Mouse (Mus musculus): ENCODE results near the gene Mroh2a. TPM values are rescaled to one million over a fixed set of nuclear protein-coding genes. Genes with fewer than 3 reads are reported as not detected.

Mroh2a gene
- polyA plus RNA-seq (2017; shearing (Covaris generic)) = 0.66 TPM

GRCm38 (mm10) chr1:88226670-88227379 is at the start of gene Mroh2a:
Gene Mroh2a (plus strand): TSS chr1:88226986.

DNA sequence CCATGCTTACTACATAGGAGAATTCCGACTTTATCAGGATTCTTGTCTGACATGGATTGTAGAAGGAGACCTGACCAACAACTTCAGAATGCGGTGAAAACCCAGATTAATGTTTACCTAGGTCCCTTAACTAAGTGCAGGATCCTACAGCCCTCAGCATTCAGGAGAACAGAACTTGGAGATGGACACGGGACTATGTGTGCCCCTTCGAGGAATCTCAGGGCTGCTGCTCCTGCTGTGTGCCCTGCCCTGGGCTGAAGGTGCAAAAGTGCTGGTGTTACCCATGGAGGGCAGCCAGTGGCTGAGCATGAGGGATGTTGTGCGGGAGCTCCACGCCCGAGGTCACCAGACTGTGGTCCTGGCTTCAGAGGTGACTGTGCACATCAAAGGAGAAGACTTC is 26.3 kb upstream of the Mroh2a start, which contains the start of gene Ugt1a2:
Gene Ugt1a2, plus strand, starts transcription at position 146 of the 400 bp plus-strand sequence.

DNA sequence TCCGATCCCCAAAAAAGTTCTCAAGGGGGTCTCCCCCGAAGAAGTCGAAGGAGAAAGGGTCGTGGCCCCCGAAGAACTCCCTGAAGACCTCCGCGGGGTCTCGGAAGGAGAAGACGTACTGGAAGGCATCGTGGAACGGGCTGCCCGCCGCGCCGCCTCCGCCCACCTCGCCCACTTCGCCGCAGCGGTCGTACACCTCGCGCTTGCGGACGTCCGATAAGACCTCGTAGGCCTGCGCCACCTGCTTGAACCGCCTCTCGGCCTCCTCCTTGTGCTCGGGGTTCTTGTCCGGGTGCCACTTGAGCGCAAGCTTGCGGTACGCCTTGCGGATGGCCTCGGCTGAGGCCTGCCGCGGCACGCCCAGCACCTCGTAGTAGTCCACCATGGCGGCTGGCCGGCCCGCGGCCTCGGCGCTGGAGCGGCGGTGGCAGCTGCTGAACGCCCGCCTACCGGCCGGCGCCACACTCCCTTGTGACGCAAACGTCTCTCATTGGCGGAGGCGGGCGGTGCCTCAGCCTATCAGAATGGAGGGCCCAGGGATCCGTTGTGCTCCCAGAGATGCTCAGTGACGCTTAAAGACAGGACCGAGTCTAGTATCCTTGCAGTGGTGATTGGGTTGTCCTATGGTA is 21.4 kb upstream of the Mroh2a start, which contains the start of gene Dnajb3:
Gene Dnajb3, minus strand, starts transcription at position 489 of the 629 bp plus-strand sequence.

DNA sequence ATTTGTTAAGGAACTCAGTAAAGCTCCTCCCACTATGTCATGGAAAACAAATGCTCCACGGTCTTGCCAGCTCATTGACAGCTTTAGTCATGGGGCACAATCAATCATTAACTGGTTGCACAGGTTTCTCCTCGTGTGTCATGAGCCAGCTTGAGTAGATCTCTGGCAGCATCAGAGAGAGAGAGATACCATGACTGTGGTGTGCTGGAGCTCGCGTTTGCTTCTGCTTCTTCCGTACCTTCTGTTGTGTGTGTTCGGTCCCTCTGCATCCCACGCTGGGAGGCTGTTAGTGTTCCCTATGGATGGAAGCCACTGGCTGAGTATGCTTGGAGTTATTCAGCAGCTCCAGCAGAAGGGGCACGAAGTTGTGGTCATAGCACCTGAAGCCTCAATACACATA is 15.0 kb upstream of the Mroh2a start, which contains the start of gene Ugt1a1:
Gene Ugt1a1, plus strand, starts transcription at position 148 of the 400 bp plus-strand sequence.

GRCm38 (mm10) chr1:88277098-88277817 is 50.5 kb downstream of the Mroh2a start, which contains the start of the genes Hjurp and Trpm8:
Gene Hjurp (minus strand): TSS chr1:88277633.
Gene Trpm8 (plus strand): TSS chr1:88277661.

Other genes with a start within 250 kb of the Mroh2a start
- 15.1 TPM for gene Usp40, start 218.4 kb upstream of the Mroh2a start, polyA plus RNA-seq (2017; shearing (Covaris generic))
- not detected for gene Ugt1a10, start 171.6 kb upstream of the Mroh2a start, polyA plus RNA-seq (2017; shearing (Covaris generic))
- 0.22 TPM for gene Ugt1a9, start 156.2 kb upstream of the Mroh2a start, polyA plus RNA-seq (2017; shearing (Covaris generic))
- gene Ugt1a8, start 139.2 kb upstream of the Mroh2a start, polyA plus RNA-seq (2017; shearing (Covaris generic)) = not detected
- not detected for gene Ugt1a7c, start 131.9 kb upstream of the Mroh2a start, polyA plus RNA-seq (2017; shearing (Covaris generic))
- not detected for gene Ugt1a6b, start 123.7 kb upstream of the Mroh2a start, polyA plus RNA-seq (2017; shearing (Covaris generic))
- 0.26 TPM for gene Ugt1a6a, start 92.2 kb upstream of the Mroh2a start, polyA plus RNA-seq (2017; shearing (Covaris generic))
- gene Ugt1a5, start 61.0 kb upstream of the Mroh2a start, polyA plus RNA-seq (2017; shearing (Covaris generic)) = not detected
- gene Ugt1a2, start 26.4 kb upstream of the Mroh2a start, polyA plus RNA-seq (2017; shearing (Covaris generic)) = not detected
- not detected for gene Dnajb3, start 21.2 kb upstream of the Mroh2a start, polyA plus RNA-seq (2017; shearing (Covaris generic))
- gene Ugt1a1, start 15.0 kb upstream of the Mroh2a start, polyA plus RNA-seq (2017; shearing (Covaris generic)) = not detected
- gene Hjurp, start 50.6 kb downstream of the Mroh2a start, polyA plus RNA-seq (2017; shearing (Covaris generic)) = 104 TPM
- gene Trpm8, start 50.7 kb downstream of the Mroh2a start, polyA plus RNA-seq (2017; shearing (Covaris generic)) = not detected
- gene Spp2, start 180.0 kb downstream of the Mroh2a start, polyA plus RNA-seq (2017; shearing (Covaris generic)) = not detected

All from naive thymus-derived CD4-positive, alpha-beta T cell, adult 5 months (primary cell).